Mouse (Mus musculus): Measurements from ENCODE around the gene Llph. TPM values are rescaled to one million over a fixed set of nuclear protein-coding genes. Genes with fewer than 3 reads are reported as not detected.

Gene Llph
- polyA plus RNA-seq, 1 experiment from 2014 or later, result 43.8 TPM

GRCm38 (mm10) chr10:120197061-120197835 is 29.6 kb upstream of the Llph start:
- no peak overlapping the region for H3K4me2 ChIP-seq (ENCODE audit: low read length)
- H3K27ac ChIP-seq (ENCODE audit: low read length), result no peak overlapping the region
- H3K27me3 ChIP-seq (replicated peaks; ENCODE audit: control insufficient read depth, insufficient read depth, low read length), result peaks cover 14% of the 10 kb centered on the region
- no peak overlapping the region for H3K4me3 ChIP-seq (replicated peaks; ENCODE audit: low read length)
- peaks cover 9% of the 10 kb centered on the region; the same call in 1 of the 2 replicates for H3K4me1 ChIP-seq (replicated peaks; ENCODE audit: control insufficient read depth, insufficient read depth, low read length)
- no peaks in the 10 kb centered on the region for H3K9me3 ChIP-seq (ENCODE audit: control insufficient read depth, low read length)
- H3K36me3 ChIP-seq (ENCODE audit: control insufficient read depth, insufficient read depth), result no peaks in the 10 kb centered on the region
- no peak for ATAC-seq
- no peak overlapping the region for H3K9ac ChIP-seq (replicated peaks; ENCODE audit: low read depth, low read length)
- 80% methylated on average over 14 of the region's 14 CpGs for WGBS

GRCm38 (mm10) chr10:120201131-120201921 is 25.5 kb upstream of the Llph start, which contains the start of gene Tmbim4:
Gene Tmbim4 (plus strand): TSS chr10:120201590.
- Histone ChIP-seq H3K27ac (ENCODE audit: low read length) (no peak within 1 kb of the TSS), H3K4me1 (replicated peaks; ENCODE audit: control insufficient read depth, insufficient read depth, low read length) (peaks cover 9% of the 10 kb centered on the region; the same call in 1 of the 2 replicates), H3K9me3 (ENCODE audit: control insufficient read depth, low read length) (no peaks in the 10 kb centered on the region), H3K27me3 (replicated peaks; ENCODE audit: control insufficient read depth, insufficient read depth, low read length) (peaks cover 17% of the 10 kb centered on the region), H3K4me2 (ENCODE audit: low read length) (peak within 1 kb of the TSS; percentile 68), H3K9ac (replicated peaks; ENCODE audit: low read depth, low read length) (peak within 1 kb of the TSS; percentile 33), H3K4me3 (replicated peaks; ENCODE audit: low read length) (peak within 1 kb of the TSS; percentile 46), H3K36me3 (ENCODE audit: control insufficient read depth, insufficient read depth) (no peaks in the 10 kb centered on the region)
- ATAC-seq, result peak; percentile 38; the same call in 1 of the 2 replicates
- WGBS, result under 1% methylated on average over 65 of the region's 65 CpGs

GRCm38 (mm10) chr10:120201961-120202402 is 24.9 kb upstream of the Llph start, which contains the start of gene Irak3:
Gene Irak3 (minus strand): TSS chr10:120202130.
- Histone ChIP-seq H3K4me3 (replicated peaks; ENCODE audit: low read length) (peak within 1 kb of the TSS; percentile 46), H3K27ac (ENCODE audit: low read length) (no peak within 1 kb of the TSS), H3K36me3 (ENCODE audit: control insufficient read depth, insufficient read depth) (no peaks in the 10 kb centered on the region), H3K4me1 (replicated peaks; ENCODE audit: control insufficient read depth, insufficient read depth, low read length) (peaks cover 9% of the 10 kb centered on the region; the same call in 1 of the 2 replicates), H3K4me2 (ENCODE audit: low read length) (peak within 1 kb of the TSS; percentile 68), H3K9ac (replicated peaks; ENCODE audit: low read depth, low read length) (peak within 1 kb of the TSS; percentile 33), H3K9me3 (ENCODE audit: control insufficient read depth, low read length) (no peaks in the 10 kb centered on the region), H3K27me3 (replicated peaks; ENCODE audit: control insufficient read depth, insufficient read depth, low read length) (peaks cover 18% of the 10 kb centered on the region)
- under 1% methylated on average over 13 of the region's 13 CpGs for WGBS
- peak; percentile 63 for ATAC-seq

GRCm38 (mm10) chr10:120202467-120203250 is 24.2 kb upstream of the Llph start:
- peaks cover 18% of the 10 kb centered on the region for H3K27me3 ChIP-seq (replicated peaks; ENCODE audit: control insufficient read depth, insufficient read depth, low read length)
- H3K9ac ChIP-seq (replicated peaks; ENCODE audit: low read depth, low read length), result no peak overlapping the region
- peaks cover 9% of the 10 kb centered on the region; the same call in 1 of the 2 replicates for H3K4me1 ChIP-seq (replicated peaks; ENCODE audit: control insufficient read depth, insufficient read depth, low read length)
- no peak overlapping the region for H3K4me2 ChIP-seq (ENCODE audit: low read length)
- H3K27ac ChIP-seq (ENCODE audit: low read length), result no peak overlapping the region
- no peaks in the 10 kb centered on the region for H3K9me3 ChIP-seq (ENCODE audit: control insufficient read depth, low read length)
- no peaks in the 10 kb centered on the region for H3K36me3 ChIP-seq (ENCODE audit: control insufficient read depth, insufficient read depth)
- ATAC-seq, result no peak
- WGBS, result 76% methylated on average over 16 of the region's 16 CpGs
- no peak overlapping the region for H3K4me3 ChIP-seq (replicated peaks; ENCODE audit: low read length)

- Histone ChIP-seq H3K36me3 (ENCODE audit: control insufficient read depth, insufficient read depth) (no peaks in the 10 kb centered on the region), H3K4me1 (replicated peaks; ENCODE audit: control insufficient read depth, insufficient read depth, low read length) (peaks cover 15% of the 10 kb centered on the region), H3K4me2 (ENCODE audit: low read length) (no peak overlapping the region), H3K27me3 (replicated peaks; ENCODE audit: control insufficient read depth, insufficient read depth, low read length) (peaks cover 18% of the 10 kb centered on the region), H3K9ac (replicated peaks; ENCODE audit: low read depth, low read length) (no peak overlapping the region), H3K4me3 (replicated peaks; ENCODE audit: low read length) (no peak overlapping the region), H3K9me3 (ENCODE audit: control insufficient read depth, low read length) (no peaks in the 10 kb centered on the region), H3K27ac (ENCODE audit: low read length) (no peak overlapping the region)
- ATAC-seq, result no peak
- WGBS, result 86% methylated on average over 13 of the region's 13 CpGs
Measured at GRCm38 (mm10) chr10:120204591-120205210, 22.2 kb upstream of the Llph start.

- 90% methylated on average over 8 of the region's 8 CpGs for WGBS
- H3K9me3 ChIP-seq (ENCODE audit: control insufficient read depth, low read length), result no peaks in the 10 kb centered on the region
- H3K36me3 ChIP-seq (ENCODE audit: control insufficient read depth, insufficient read depth), result no peaks in the 10 kb centered on the region
- no peak overlapping the region for H3K4me2 ChIP-seq (ENCODE audit: low read length)
- 0 out of 2 replicates have a peak, but pooled peaks cover 4% of the 10 kb centered on the region for H3K27me3 ChIP-seq (replicated peaks; ENCODE audit: control insufficient read depth, insufficient read depth, low read length)
- 0 out of 2 replicates have a peak, but pooled peaks have one; percentile 5 for ATAC-seq
- H3K4me3 ChIP-seq (replicated peaks; ENCODE audit: low read length), result no peak overlapping the region
- peaks cover 11% of the 10 kb centered on the region for H3K4me1 ChIP-seq (replicated peaks; ENCODE audit: control insufficient read depth, insufficient read depth, low read length)
- no peak overlapping the region for H3K27ac ChIP-seq (ENCODE audit: low read length)
- no peak overlapping the region for H3K9ac ChIP-seq (replicated peaks; ENCODE audit: low read depth, low read length)
Measured at GRCm38 (mm10) chr10:120208015-120208414, 18.9 kb upstream of the Llph start.

GRCm38 (mm10) chr10:120208575-120209538 is 18.0 kb upstream of the Llph start:
- Histone ChIP-seq H3K36me3 (ENCODE audit: control insufficient read depth, insufficient read depth) (no peaks in the 10 kb centered on the region), H3K4me2 (ENCODE audit: low read length) (peak overlapping the region; percentile 70), H3K9me3 (ENCODE audit: control insufficient read depth, low read length) (no peaks in the 10 kb centered on the region), H3K27ac (ENCODE audit: low read length) (no peak overlapping the region), H3K4me1 (replicated peaks; ENCODE audit: control insufficient read depth, insufficient read depth, low read length) (peaks cover 11% of the 10 kb centered on the region), H3K9ac (replicated peaks; ENCODE audit: low read depth, low read length) (peak overlapping the region; percentile 98), H3K27me3 (replicated peaks; ENCODE audit: control insufficient read depth, insufficient read depth, low read length) (0 out of 2 replicates have a peak, but pooled peaks cover 4% of the 10 kb centered on the region), H3K4me3 (replicated peaks; ENCODE audit: low read length) (peak overlapping the region; percentile 99)
- WGBS, result 3% methylated on average over 53 of the region's 53 CpGs
- ATAC-seq, result peak; percentile 93

- no peak for ATAC-seq
- 0 out of 2 replicates have a peak, but pooled peaks cover 4% of the 10 kb centered on the region for H3K27me3 ChIP-seq (replicated peaks; ENCODE audit: control insufficient read depth, insufficient read depth, low read length)
- peak overlapping the region; percentile 70 for H3K4me2 ChIP-seq (ENCODE audit: low read length)
- no peak overlapping the region; the same call in 1 of the 2 replicates for H3K9ac ChIP-seq (replicated peaks; ENCODE audit: low read depth, low read length)
- no peaks in the 10 kb centered on the region for H3K9me3 ChIP-seq (ENCODE audit: control insufficient read depth, low read length)
- WGBS, result 66% methylated on average over 6 of the region's 6 CpGs
- H3K27ac ChIP-seq (ENCODE audit: low read length), result no peak overlapping the region
- peak overlapping the region; percentile 99 for H3K4me3 ChIP-seq (replicated peaks; ENCODE audit: low read length)
- no peaks in the 10 kb centered on the region for H3K36me3 ChIP-seq (ENCODE audit: control insufficient read depth, insufficient read depth)
- H3K4me1 ChIP-seq (replicated peaks; ENCODE audit: control insufficient read depth, insufficient read depth, low read length), result peaks cover 11% of the 10 kb centered on the region
Measured at GRCm38 (mm10) chr10:120209539-120209925, 17.3 kb upstream of the Llph start.
